Mouse (Mus musculus) layer of hippocampus, postnatal 10 days (tissue): ENCODE results near the gene Adat3. TPM values are rescaled to one million over a fixed set of nuclear protein-coding genes. Genes with fewer than 3 reads are reported as not detected.
"Not testable (repeated sequence)": the region's sequence is repeated elsewhere in the genome, so short reads cannot be mapped to it uniquely, and the experiment has no call there.

Experiments
- DNase-seq, 2 experiments: peaks; one replicate each; pipeline ENCODE4 v3.0.0; 2021; ENCODE audit warnings: low spot score in 2 of 2
- total RNA-seq, 2 experiments: library from RNA; stranded (reverse); gene quantifications; 2 replicates each; pipeline ENCODE4 v1.2.3; 2021

Adat3 gene
- total RNA-seq, 2 experiments from 2014 or later = 2.1 to 4.5 TPM

- peak; percentile 78 to 83 for DNase-seq
Observed at GRCm38 (mm10) chr10:80578131-80578750, 24.4 kb upstream of the Adat3 start.

DNA sequence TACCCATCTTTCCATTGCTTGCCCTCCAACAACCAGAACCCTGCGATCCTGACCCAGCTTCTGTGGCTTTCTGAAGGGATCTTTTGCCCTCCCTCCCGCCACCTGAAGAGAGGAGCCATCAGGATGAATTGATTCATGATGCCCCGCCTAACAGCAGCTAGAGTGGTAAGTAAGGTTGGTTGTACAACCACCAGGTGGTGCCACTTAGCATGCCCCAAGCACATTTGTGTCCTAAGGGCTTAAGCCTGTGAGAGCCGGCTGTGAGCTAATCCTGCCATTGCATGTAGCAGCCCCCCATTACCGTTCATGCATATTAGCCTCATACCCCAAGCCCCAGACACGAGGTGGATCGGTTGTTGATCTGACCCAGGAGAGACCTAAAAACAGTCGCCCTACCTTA is 23.8 kb upstream of the Adat3 start:
- DNase-seq = peak in 1 of 2 experiments; percentile 59

DNA sequence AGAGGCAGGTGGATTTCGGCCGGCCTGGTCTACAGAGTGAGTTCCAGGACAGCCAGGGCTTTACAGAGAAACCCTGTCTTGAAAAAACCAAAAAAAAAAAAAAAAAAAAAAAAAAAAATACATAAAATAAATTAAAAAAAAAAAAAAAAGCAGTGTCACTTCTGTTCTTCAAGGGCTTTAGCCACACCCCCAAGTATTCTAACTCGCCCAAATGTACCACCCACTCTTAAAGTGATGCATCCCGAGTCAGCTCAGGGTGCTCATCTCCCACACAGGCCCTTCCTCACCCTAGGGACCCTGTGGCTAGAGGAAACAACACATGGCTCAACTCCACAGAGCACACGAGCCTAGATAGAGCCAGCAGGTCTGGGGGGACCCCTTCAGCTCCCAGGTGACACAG is 19.6 kb upstream of the Adat3 start:
- no peak for DNase-seq

GRCm38 (mm10) chr10:80584045-80584488 is 18.6 kb upstream of the Adat3 start:
- peak in 1 of 2 experiments; percentile 22 for DNase-seq

DNA sequence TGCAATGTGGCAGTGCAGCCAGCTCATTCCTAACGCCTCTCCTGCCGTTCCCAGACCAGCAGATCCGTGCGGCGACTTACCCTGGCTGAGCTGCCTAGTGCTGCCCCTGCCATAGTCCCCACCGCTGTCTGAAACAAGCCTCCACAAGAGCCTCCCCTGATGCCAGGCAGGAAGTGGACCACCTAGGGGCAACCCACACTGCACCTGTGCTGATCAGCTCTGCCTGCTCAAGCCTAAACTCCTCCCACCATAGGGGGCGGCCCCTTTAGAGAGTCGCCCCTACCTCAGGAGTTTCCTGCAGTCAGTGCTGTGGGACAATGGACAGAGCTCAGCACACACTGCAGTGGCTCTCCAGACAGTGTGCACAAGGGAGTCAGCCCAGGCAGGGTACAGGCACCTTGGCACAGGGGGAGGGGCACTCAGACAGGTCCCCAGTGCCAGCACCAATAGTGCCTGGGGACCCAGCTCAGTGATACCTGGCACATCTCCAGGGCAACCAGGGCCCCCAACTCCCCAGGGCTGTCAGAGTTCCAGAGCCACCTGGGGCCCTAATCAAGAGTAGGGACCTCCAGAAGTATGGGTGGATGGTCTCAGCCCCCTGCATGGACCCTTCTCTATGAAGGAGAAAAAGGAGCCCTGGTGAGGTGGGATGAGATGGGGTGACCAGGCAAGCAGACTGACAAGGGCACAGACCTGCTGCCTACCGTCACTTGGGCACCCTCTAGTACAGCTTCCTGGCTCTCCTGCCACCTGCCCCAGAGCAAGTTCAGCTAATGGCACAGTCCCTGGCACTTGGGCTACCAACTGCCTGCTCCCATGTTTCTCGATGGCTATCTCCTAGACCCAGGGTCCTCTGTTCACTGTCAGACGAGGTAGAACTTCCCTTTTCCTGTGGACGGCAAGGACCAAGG is 17.8 kb upstream of the Adat3 start:
- peak in 1 of 2 experiments; percentile 15 for DNase-seq

DNA sequence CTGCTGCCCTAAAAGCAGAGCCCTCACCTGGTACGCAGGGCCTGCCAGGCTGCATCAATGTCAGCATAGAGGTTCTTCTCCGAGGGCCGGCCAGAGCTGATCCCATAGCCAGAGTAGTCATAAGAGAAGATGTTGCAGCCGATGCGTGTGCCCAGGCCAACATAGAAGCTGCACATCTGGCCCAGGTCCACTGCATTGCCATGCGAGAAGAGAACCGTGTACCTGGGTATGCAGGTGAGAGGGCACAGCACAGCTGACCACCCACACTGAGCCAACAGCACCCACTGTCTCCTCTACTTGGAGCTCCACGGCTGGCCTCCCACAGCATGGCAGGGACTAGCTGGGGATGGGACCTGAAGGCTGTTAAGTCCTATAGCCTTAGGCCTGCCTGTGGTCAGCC is 17.1 kb upstream of the Adat3 start:
- peak in 1 of 2 experiments; percentile 13 for DNase-seq

DNA sequence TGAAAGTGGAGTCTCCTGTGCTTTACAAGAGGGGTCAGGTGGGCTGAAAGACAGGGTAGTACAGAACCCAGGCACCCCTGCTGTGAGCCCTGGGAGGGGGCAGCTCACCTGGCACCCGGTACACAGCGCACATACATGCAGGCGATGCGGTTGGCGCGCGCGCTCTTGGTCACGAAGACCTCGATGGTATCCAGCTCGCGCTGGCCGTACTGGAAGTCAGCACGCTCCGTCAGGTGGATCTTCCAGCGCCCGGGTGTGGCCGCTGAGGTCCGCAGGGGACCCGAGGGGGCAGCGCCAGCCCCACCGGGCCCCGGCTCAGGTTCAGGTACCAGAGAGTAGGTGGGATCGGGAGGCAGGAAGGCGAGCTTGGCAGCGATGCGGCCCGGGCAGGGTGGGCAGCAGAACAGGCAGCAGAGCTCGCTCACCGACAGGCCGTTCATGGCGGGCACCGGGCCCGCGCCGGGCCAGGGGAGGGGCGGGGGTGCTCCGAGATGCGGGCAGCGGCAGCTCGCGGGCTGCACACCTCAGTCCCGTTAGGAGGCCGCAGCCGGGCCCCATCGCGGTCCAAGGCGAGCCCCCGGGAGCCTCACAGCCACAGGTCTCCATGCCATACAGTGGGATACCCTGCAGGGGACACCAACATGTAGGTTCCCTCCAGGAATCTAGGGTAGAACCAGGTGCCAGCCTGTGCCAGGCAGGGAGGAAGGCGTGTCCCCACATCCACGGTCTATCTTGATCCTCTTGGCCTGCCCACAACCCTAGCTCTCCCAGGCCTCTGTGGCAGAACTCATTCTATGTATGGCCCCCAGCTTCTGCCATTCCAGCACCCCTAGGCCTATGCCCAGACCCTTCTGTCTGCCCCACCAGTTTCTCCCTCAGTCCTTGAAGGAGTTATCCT is 16.0 kb upstream of the Adat3 start:
- DNase-seq = no peak

DNA sequence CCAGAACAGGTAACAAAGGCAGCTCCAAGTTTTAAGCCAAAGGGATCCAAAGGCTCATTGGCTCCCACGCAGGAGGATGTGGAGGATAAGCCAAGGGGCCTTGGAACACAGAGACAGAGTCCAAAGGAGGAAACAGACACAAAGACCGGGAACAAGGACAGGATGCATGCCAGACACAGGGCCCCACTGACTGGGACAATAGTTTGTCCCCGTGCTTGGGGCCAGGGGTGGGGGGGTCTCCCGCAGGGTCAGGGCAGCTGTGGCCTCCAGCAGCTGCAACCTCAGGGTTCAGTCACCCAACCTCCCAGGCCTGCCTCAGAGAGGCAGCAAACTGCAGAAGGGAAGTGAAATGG is 15.4 kb upstream of the Adat3 start:
- no peak for DNase-seq

DNA sequence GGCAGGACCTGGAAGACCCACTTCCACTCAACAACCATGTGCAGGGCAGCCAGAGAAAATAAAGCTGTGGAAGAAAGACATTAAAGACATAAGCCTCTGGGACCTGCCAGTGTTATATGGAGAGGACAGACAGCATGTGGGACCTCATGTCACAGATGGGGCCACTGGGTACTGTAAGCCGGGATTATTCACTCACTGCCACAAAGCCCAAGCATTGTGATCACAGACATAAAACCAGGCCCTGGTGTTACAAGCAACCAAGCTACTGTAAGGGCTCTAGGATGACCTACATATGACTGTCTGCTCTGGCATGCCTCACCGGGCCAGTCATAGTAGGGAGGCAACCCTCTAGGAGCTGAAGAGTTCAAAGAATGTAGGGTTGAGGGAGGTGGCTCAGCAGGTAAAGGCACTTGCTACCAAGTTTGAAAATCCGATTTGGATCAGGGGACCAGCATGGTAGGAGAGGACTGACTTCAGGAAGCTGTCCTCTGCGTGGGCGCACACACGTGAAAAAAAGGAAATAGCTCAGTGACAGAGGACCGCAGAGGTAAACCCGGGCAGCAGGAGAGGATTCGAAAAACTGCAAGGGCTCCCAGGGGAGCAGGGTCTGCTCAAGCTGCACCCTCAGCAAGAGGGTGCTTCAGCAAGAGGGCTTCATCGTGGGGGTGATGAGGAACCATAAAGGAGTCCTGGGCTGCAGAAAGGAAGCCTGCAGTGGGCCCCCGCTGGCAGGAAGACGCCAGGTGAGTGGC is 13.4 kb upstream of the Adat3 start:
- DNase-seq = peak; percentile 25 to 33

DNA sequence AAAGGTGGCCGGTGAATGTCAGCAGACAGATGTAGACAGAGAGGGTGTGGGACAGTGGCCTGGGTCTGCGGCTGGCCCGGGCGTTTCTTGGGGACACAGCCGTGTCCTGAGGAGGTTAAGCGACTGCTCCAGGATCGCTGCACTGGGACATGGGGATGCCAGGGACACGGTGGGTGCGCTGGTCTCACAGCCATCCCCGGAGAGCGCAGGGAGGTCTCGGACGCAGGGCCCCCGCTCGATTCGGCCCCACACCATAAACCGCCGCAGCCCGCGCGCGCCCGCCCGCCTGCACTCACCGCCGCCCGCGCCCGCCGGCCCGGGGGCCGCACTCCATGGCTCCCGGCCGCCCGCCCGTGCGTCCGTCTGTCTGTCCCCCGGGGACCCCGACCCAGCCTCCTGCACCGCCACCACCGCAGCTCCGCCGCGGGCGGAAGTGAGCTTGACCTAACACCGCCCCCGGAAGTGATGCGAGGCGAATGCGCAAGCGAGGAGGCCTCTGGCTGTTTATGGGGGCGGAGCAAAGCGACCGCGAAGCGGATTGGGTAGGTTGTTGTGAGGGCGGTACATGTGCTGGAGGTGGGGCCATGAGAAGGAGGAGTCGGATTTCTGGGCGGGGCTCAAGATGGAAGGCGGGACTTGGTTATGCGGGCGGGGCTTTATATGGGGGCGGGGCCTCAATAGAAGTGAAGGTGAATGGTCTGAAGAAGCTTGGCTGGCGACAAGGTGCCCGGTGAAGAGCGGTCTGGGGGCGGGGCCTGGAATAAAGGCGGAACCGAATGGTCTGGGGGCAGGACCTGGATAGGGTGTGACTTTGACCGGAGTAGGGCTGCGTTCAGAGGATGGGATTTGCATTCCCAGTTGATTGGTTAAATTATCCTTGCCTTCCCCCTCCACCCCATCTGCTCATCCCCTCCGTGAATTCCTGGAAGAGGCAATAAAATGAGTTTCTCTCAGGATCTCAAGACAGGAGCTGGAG is 12.5 kb upstream of the Adat3 start, which contains the start of gene Abhd17a:
Abhd17a (minus strand) TSS at position 463 of the 976 bp plus-strand sequence.
- peak; percentile 91 to 93 for DNase-seq

- DNase-seq = no peak
Observed at GRCm38 (mm10) chr10:80596318-80596717, 6.4 kb upstream of the Adat3 start.

- DNase-seq = no peak
Observed at GRCm38 (mm10) chr10:80603364-80603763, 684 bp downstream of the Adat3 start.

DNA sequence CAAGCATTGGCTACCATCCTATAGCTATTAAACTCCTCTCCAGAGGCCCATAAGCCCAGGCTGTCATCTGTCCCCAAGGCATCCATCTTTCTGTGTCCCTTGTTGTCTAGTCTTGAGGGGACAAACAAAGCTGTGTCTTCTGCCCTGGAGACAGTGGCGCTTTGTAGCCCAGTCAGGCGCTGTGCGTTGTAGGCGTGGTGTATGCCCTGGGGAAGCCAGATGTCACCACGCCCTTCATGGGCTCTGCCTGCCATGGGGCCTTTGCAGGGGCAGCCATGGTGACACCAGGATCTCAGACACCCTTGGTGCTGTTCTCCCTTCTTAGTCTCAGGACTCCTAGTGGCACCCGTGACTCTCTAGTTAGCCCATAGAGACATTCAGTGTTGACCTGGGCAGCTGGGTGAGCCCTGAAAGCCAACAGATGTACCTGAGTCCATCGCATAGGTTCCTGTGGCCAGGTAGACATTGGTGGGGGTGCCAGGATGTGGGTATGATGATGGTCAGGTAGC is 1.4 kb downstream of the Adat3 start:
- DNase-seq = peak in 1 of 2 experiments; percentile 14

GRCm38 (mm10) chr10:80604988-80605387 is 2.3 kb downstream of the Adat3 start:
- no peak for DNase-seq

- not testable (repeated sequence) for DNase-seq
Observed at GRCm38 (mm10) chr10:80605721-80606120, 3.0 kb downstream of the Adat3 start, which contains the start of gene Gm49322. Gene Gm49322 (plus strand): TSS chr10:80606021.

GRCm38 (mm10) chr10:80606306-80606705 is 3.6 kb downstream of the Adat3 start:
- peak; percentile 4 to 21 for DNase-seq

- no peak for DNase-seq
Observed at GRCm38 (mm10) chr10:80606737-80607350, 4.2 kb downstream of the Adat3 start.

- no peak for DNase-seq
Observed at GRCm38 (mm10) chr10:80608435-80608834, 5.8 kb downstream of the Adat3 start.
